Mouse (Mus musculus) forelimb bud, embryonic 11.5 days (tissue): ENCODE data around the gene Slc44a3.
A peak's percentile ranks its signal among the peaks of the same experiment; 100 is the strongest.

Experiments
- DNase-seq: peaks from one replicate; pipeline ENCODE4 v3.0.0-alpha.2; 2012; ENCODE audit warnings: low read depth, low spot score

Gene Slc44a3

DNA sequence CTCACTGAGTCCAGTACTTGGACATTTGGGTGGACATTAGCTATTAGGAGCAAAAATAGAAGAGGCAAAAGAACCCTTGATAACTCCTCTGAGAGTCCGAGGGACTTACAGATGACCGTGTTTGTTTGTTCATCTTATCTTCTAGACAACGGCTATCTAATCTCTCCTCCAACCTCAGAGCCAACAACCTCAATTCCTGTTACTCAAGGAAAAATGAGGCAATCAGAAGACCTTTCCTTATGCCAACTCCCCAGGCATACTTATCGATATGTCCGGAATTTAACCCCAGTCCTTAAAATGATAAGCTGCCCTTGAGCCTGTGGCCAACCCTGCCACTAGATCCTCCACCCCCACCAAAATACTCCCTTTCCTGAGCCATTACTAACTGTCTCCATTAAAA lies 31.5 kb downstream of the Slc44a3 start:
- no peak for DNase-seq

DNA sequence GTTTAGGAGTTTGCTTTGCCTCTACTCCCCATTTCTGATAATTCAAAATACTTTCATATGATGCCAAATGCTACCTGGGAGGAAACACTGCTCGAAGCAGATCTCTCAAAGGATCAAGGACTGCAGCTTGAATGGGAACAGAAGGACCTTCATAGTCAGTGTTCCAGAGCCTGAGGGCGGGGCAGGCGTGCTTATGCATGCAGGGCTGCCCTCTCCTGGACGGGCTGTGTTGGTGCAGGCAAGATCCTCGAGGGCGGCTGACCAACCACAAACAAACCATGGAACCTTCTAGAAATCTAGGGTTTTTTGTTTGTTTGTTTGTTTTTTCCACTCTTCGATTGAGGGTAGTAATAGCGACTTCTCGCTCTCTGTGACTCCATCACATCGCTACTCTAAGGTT lies 32.0 kb downstream of the Slc44a3 start:
- peak; percentile 47 for DNase-seq

DNA sequence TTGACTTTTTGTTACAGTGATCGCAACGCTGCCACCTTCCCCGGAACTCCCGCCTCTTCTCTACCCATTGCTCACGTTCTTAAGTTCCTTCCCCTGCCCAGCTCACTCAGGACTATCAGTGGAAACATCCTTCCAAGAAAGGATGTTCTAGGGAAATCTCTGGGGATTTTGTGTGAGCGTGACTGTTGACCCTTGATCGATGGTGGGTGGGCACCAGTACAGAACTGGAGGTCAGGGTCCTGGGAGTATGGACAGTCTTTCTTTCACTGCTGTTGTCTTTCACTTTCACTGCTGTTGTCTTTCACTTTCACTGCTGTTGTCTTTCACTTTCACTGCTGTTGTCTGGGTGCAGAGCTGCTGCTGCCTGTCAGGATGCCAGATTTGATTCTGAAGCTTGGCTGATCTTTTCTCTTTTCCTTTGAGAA lies 38.2 kb downstream of the Slc44a3 start:
- DNase-seq = no peak

DNA sequence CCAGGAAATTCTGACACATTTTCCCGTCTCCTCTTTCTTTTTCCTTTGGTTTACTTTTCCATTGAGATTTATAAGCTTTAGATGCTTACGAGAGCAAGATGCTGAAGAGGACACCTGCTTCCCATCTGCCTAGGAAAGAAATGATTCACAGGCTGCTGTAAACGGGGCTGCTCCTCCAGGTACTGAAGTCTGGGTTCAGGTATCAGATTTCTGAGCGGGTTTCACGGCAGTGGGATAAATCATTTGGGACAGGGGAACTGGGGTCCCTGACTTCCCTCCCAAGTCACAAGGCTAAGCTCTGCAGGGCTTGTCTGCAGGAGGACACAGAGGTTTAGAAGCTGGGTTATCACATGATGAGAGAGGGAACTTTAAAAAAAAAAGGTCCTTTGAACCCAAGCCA lies 40.2 kb downstream of the Slc44a3 start:
- no peak for DNase-seq

DNA sequence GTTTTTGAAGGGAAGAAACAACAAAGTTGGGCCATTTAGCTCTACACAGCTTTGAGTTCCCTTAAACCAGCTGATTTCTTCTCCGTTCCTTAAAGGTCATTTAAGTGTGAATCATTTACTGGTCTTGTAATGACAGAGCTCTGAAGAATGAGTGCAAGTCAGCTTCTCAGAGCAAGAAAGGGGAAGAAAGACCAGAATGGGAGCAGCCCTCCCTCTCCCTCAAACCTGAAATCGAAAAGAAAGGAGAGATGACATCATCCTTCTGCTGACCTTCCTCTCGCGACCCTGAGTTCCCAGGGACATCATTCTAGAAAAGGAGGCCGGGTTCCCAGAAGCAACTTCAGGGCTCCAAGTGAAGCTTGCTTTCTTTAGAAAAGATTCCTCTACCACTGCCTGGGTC lies 41.3 kb downstream of the Slc44a3 start:
- DNase-seq = no peak

DNA sequence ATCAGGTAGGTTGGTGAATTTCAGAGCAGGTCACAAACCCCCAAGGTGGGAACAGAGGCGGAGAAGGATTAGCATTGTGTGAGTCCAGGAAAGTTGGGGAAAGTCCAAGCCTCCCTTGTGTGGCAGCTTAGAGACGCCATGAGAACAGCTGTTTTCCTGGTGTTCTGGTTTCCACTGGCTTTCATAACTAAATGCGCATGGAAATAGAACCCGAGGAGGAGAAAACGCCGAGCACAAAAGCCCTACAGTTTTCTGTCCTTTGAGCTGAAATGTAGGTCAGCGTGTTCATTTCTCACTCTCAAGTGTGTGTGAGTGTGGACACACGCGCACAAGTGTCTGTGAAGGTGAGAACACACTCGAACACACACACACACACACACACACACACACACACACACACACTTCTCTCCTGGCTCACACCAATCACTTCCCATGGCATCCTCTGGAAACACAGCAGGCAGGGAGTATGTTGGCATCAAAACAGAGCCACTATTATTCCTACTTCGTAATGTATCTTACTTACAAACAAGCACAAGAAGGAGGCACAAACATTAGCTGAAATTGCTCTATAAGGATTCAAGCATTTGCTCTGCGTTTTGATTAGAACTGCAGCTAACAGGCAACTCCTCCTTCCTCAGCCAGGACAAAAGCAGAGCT lies 42.6 kb downstream of the Slc44a3 start:
- no peak for DNase-seq

DNA sequence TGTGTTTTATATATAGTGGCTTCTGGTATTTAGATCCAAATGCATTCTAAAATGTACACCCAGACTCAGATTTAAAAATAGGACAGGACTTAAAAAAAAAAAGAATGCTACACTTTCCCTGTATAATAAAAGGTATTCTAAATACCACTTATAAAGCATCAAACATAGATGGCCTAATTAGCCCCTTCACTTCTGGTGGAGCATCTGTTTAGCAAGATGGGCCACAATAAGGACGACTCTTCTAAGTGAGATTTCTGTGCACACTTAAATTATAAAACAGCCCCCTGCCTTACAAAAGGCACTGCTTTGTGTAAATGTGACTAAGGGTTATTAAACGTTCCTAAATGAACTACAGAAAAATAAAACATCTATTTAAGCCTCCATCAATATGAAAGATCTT lies 47.0 kb downstream of the Slc44a3 start:
- no peak for DNase-seq

DNA sequence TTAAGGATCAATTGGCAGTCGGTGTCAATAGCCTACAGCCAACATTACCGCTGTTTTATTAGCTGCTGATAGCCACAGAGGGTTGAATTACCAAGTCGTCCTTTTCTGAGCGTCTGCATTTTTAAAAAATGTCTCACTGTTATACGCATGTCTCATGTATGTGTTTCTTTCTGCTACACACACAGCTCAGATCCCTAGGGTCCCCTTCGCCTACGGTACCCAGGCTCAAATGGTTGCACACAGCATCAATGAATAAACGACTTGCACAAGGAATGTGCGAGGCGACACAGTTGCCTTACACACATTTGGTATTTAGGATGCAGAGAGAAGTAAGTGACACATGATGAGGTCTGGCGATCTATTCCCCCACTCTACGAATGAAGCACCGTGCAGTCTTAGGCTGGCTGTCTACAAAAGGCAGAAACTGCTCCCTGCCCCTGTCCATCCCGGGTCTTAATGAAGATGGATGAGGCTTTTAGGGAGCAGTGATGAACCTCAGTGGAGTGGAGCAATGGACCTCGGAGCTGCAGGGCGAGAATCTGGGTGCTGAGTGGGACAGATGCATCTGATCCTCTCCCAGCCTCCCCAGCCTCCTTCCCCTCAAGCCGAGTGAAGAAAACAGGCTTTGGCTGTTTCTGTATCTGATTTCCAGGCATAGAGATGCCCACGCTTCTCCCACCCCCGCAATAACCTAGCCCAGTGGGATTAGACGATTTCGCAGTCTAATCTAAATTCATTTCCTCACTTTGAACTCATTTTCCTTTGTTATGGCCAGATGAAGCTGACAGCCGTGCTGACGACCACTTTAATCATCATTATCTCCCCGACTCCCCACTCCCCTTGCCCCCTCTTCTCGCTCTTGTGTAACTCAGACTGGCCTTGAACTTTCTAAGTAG lies 48.7 kb downstream of the Slc44a3 start:
- no peak for DNase-seq

DNA sequence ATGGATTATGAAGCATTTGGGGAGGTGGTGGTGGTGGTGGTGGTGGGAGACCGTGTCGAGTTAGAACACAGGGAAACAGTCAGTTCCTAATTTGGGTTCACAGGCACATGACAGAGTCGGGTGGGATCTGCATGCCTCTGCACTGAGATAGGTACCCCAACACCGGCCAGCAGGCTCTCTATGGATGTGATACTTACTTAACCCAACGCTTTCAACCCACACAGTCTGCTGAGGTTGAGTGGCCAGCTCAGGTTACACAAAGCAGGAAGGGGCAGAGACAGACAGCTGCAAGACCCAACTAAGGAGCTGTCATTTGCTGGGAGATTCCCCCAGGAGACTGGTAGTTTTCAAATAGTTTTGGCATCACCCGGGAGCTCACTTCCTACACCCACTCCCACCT lies 50.6 kb downstream of the Slc44a3 start:
- no peak for DNase-seq

DNA sequence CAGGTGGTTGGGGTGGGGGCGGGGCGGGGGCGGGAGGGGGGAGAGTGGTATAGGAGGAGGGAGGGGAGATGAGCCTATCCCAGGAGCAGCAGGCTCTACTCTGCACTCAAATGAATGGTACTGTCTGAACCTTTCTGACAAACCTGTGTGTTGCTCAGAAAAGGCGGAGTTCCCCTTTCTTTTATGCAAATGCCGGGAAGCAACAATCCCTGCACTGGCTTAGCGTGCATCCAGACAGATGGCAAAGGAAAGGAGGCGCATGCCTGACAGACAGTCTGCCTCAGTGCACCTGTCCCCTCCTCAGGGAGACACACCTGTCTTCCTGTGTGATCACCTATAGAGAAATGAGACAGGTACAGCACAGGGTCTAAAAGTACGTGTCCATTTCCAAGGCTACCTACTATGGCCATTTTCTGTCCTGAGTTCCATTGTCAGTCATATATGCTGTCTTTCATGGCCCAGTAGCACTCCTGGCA lies 51.2 kb downstream of the Slc44a3 start:
- DNase-seq = no peak

DNA sequence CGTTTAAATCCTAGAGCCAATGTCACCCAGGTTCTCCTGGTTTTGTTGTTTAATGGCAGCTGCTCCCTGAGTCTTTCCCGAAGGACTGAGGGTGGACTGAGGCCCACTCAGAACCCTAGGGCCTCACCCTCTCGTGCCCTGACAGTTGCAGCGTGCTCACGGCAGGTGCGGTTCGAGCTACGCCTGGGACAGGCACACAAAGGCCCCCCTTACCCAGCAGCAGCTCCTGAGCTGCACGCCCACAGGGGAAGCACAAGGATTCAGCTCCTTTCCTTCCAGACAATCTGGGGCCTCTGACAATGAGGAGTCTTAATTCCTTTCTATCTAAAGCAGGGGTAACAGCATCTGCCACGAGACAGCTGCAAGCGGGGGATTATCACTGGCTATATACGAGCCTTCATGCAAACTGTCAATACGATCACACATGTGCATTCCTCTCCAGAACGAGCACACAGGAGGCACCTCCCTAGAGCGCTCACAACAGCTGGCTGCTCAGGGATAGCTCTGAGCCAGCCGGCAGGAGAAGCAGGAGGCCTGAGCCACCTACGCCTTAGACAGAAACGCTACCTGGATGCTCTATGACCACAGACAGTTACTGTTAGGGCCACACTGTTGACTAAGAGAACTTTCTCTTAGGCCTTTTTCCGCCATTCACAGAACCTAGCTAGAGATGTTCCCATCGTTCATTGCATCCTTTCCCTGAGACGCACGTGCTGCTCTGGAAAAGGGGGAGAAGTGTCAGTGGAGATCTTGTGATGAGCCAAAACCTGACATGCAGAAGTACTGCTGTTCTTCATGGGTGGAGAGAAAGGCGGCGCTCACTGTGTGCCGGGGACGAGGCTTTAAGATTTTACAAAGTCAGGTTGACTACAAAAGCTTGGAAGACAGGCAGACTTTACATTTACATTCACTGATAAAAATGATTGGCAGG lies 51.9 kb downstream of the Slc44a3 start:
- DNase-seq = no peak

DNA sequence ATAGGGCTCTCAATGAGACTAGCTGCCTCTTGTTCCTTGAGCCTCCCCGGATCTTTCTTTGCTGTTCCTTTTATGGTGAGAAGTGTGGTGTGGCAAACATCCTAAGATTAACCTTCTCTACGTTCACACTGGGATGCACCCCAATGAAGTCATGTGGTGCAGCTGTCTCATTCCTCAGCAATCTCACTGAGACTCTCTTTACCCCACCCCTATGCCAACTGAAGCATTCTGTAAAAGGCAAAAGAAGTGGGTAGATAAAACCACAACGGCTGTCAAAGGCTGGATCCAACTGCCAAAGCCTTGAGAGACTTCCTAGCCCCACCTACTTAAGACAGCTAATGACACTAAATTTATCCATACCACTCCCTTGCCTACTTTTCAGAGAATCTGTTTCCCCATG lies 57.5 kb downstream of the Slc44a3 start:
- no peak for DNase-seq

DNA sequence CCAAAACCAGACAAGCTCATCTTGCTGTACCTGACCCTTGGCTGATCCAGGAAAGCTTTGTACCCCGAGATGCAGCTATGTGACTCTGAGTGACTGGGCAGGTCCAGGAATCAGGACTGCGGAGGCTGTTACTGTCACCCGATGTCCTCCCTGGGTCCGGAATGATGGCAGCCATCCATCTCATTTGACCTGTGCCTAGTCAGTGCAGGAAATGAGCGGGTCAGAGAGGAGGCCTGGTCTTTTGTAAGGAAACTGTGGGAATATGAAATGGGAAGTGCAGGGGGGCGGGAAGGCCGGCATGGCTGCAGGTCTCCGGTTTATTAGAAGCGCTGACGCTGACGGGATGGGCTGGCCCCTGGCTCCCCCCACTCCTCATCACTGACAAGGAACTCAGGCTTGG lies 60.5 kb downstream of the Slc44a3 start:
- no peak for DNase-seq

DNA sequence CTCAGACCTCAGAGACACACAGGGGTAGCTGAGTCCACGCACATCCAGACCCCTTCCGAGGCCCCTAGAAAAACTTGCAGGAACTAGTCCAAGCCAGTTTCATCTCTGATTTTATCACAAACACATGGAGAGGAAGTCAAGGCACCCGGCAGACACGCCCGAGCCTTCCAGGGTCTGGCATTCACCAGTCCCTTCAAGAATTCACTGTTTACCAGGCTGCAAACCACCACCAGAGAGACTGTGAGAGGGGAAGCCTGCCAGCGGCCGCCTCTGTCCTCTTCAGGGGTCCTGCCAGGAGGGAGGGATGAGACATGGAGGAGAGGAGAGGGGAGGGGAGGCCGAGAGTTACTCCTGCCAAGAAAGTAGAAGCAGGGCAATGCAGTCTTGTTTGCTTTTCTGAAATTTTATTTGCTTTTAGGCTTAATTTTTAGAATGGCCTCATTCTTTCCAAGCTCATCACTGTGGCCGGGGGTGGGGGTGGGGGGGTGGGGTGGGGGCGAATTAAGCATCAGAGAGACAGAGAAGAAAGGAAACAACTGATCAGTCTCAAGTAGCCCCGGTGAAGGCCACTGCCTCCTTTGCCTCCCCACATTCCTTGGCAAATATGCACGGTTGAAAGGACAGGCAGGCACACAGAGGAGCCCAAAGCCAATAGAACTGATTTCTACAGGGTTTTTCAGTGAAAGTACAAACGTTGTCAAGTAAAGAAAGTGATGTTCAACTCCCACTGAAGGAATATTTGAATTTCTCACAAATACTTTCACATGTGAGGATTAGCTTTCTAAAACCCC lies 62.8 kb downstream of the Slc44a3 start:
- DNase-seq = peak; percentile 78

DNA sequence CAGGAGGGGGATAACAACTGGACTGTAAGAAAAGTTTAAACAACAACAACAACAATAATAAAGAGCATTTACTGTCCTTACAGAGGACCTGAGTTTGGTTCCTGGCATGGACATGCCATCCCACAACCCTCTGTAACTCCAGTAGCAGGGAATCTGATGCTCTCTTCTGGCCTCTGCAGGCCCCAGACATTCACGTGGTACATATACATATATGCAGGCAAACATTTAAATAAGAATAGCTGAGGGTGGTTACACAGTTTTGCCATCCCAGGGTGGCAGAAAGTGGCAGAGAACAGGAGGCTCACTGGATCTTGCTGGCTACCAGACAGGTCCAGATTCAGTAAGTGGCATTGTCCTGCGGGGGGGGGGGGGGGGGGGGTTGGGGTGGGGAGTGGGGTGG lies 64.1 kb downstream of the Slc44a3 start:
- no peak for DNase-seq

DNA sequence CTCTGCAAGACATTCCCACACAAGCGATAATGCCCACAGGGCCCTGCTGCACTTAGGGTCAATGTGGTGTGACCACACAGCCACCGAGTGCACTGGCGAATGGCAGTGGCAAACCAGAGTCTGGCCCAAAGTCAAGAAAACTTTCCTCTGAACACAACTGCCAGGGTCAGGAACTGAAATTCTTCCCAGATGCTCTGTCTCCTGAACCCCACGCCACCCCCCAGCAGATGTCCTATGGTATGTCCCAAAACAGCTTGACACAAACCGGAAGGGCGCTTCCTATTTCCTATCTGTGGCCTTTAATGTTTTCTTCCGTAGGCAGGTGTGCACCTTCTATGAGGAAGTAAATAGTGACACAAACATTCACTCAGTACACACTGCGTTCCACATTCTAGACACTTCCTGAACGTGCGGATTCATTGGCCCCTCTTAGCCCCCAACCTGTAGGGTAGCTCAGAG lies 65.1 kb downstream of the Slc44a3 start:
- DNase-seq = no peak

DNA sequence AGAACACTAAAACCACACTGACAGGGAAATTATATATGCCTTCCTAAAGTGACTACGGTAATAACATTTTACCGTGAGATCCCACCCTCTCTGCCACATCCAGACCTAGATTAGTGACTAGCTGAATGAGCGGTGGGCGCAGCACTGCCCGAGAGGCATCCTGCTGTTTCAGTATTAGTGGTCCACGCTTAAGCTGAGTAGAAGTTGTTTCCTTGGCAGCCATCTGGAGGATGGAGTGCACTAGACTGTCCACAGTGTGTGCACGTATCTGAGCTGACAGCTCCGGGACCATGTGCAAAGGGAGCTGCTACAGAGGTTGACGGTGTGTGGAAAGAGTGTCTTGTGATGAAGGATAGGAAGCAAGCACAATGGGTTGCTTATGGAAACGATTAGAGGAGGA lies 66.4 kb downstream of the Slc44a3 start:
- no peak for DNase-seq

DNA sequence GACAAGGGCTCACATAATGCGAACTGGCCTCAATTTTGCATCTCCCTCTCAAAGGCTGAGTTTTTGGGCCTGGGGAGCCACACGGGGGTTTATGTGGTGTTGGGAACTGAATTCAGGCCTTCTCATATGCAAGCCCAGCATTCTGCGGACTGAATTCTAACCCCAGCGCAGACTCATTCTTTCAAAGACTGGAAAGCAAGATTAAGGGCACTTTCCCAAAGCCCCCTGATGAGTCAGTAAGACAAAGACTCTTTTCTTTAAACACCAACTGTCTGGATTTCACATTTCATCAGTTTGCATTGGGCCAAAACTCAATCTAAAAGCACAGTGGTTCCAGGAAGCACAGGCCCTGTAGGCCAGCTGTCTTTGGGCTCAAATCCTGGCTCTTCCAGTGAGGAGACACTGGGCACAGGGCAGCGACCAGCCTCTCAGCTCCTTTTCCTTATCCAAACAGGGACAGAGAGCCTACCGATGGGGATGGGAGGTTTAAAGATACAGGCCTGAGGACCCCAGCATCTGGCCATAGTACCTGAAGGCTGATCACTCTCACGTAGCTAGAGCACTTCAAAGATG lies 67.4 kb downstream of the Slc44a3 start:
- no peak for DNase-seq

DNA sequence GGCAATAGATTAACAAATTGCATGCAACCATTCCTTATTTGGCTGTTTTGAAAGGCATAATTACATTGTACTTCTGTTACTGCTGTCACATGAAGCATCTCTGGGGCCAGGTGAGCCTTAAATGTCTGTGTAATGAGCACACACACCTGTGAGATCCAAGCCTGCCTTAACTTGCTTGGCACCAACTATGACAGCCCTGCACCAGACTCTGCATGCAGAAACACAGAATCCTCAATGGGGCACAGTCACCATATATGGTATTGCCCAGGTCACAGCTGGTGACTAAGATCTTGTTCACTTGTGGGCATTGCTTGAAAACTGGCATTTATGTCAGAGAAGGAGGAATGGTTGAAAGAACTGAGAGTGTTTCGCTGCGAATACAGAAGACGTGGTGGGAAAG lies 69.4 kb downstream of the Slc44a3 start:
- no peak for DNase-seq

DNA sequence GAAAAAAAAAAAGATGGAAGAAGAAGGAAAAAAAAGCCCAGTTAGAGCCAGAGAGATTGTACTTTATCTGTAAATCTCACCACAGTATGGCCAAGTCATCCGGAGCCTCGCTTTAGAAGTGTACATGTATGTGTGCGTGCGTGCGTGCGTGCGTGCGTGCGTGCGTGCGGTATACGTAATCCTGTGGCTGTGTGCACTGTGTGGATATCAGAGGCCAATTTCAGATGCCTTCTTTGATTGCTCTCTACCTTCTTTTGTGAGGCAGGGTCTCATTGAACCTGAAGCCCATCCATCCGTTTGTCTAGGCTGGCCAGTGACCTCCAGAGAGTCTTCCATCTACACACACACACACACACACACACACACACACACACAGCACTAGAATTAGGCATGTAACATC lies 70.7 kb downstream of the Slc44a3 start:
- no peak for DNase-seq
